Mouse (Mus musculus) heart, adult 2 months (tissue): Measurements from ENCODE around the gene Zfp580.

Experiments
- CTCF ChIP-seq: fragments of 200-600 bp; IDR thresholded peaks from 2 replicates; pipeline ENCODE4 v1.8.1; 2022; ENCODE audit warnings: antibody characterized with exemption, mild to moderate bottlenecking, moderate library complexity
- EP300 ChIP-seq: fragments of 200-500 bp; IDR thresholded peaks from 2 replicates; pipeline ENCODE4 v1.6.1; 2011; ENCODE audit warnings: low read depth, low read length, control low read depth; ENCODE audit not compliant: insufficient read depth

GRCm38 (mm10) chr7:5092381-5092780, 41.0 kb downstream of the Zfp580 start:
- TF ChIP-seq EP300 (no peak), CTCF (no peak)
